Comparison of ENCODE assay signal across 8 mouse cellular contexts in the genomic region with DNA sequence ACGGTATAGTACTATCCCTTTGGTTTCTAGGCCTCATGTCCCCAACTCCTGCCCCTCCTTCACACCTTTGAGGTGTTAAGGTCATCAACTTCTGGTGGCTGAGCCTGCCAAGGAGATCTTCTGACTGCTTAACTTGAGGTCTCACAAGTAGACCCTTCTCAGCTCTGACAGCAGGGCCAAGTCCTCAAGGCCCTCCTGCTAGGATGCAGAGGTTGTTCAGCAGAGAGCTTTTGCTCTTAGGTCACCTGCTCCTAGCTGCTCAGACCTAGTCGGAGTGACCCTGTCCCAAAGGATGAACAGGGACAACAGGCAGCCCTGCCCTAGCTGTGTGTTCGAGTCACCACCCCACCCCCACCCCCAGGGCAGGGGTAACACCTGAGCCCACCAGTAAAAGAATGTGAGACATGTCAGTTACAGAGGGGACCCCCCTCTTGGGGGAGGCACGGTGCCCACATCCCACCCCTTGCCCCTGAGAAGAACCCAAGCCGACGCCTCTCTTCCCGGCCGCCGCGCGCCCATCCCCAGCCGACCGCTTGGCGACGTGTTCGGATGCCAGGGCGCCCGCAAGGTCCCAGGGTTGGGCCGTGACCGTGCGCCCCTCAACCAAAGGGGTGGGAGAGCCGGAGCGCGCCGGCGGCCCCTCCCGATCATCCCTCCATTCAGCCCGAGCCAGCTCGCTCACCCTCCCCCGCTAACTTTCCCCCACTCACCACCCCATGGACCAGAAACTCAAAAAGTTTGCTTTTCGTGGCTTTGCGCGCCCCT. TPM values are rescaled to one million over a fixed set of nuclear protein-coding genes. Genes with fewer than 3 reads are reported as not detected.
DNase-seq lines count a peak whose midpoint lies in the region; ATAC-seq and TF ChIP-seq lines count a peak whose summit lies in the region.

No protein-coding gene starts in this region.

- peak overlapping the region; percentile 62 for H3K4me3 ChIP-seq in kidney, adult 2 months (ENCODE audit: insufficient read depth, low read depth, low read length)
- peak overlapping the region; percentile 61 to 67 for H3K4me3 ChIP-seq in ES-E14 (ENCODE audit: insufficient read depth in 1 of 2, low read depth in 1 of 2, low read length in 2 of 2, poor library complexity in 1 of 2, severe bottlenecking in 1 of 2)
- peak overlapping the region; percentile 67 for H3K4me3 ChIP-seq in forebrain, embryonic 11.5 days (ENCODE audit: low read depth, low read length)
- peak overlapping the region; percentile 48 for H3K4me3 ChIP-seq in neural tube, embryonic 15.5 days (replicated peaks)

- no peaks in the 10 kb centered on the region for H3K9me3 ChIP-seq in ES-E14 (ENCODE audit: control insufficient read depth, insufficient read depth, low read depth, low read length)
- H3K9me3 ChIP-seq in forebrain, embryonic 11.5 days (ENCODE audit: control insufficient read depth, low read length) = no peaks in the 10 kb centered on the region
- no peaks in the 10 kb centered on the region for H3K9me3 ChIP-seq in neural tube, embryonic 15.5 days (replicated peaks)

- 3% methylated on average over 33 of the region's 33 CpGs for WGBS in kidney, adult 2 months
- WGBS in forebrain, embryonic 11.5 days = under 1% methylated on average over 33 of the region's 33 CpGs
- WGBS in neural tube, embryonic 15.5 days = under 1% methylated on average over 32 of the region's 33 CpGs

- TF ChIP-seq POLR2A in kidney, adult 2 months (IDR thresholded peaks at IDR 0.05; ENCODE audit: low read depth, low read length) = no peak

- no peak for TF ChIP-seq CTCF in kidney, adult 2 months (conservative IDR thresholded peaks at IDR 0.05; ENCODE audit: insufficient read depth, insufficient read length, low read depth, low read length)

- no peaks in the 10 kb centered on the region for H3K36me3 ChIP-seq in kidney, adult 2 months (ENCODE audit: control insufficient read depth, insufficient read depth, low read length)
- H3K36me3 ChIP-seq in ES-E14 (ENCODE audit: control insufficient read depth, insufficient read depth, low read length, poor library complexity, severe bottlenecking) = no peaks in the 10 kb centered on the region
- no peaks in the 10 kb centered on the region for H3K36me3 ChIP-seq in forebrain, embryonic 11.5 days (ENCODE audit: control insufficient read depth, insufficient read depth, low read length)
- H3K36me3 ChIP-seq in neural tube, embryonic 15.5 days = no peaks in the 10 kb centered on the region

- H3K27me3 ChIP-seq in kidney, adult 2 months (replicated peaks; ENCODE audit: control insufficient read depth, insufficient read depth, low read length) = no peaks in the 10 kb centered on the region
- H3K27me3 ChIP-seq in forebrain, embryonic 11.5 days (ENCODE audit: control insufficient read depth, insufficient read depth, low read length) = no peaks in the 10 kb centered on the region
- no peaks in the 10 kb centered on the region for H3K27me3 ChIP-seq in neural tube, embryonic 15.5 days (replicated peaks)

- H3K4me1 ChIP-seq in kidney, adult 2 months (ENCODE audit: control insufficient read depth, insufficient read depth, low read length) = peaks cover 17% of the 10 kb centered on the region
- H3K4me1 ChIP-seq in ES-E14 (ENCODE audit: control insufficient read depth in 2 of 2, insufficient read depth in 2 of 2, low read length in 2 of 2, poor library complexity in 1 of 2) = peaks cover 4 to 17% of the 10 kb centered on the region in 2 experiments; a peak in 3 of 4 replicates
- peaks cover 69% of the 10 kb centered on the region for H3K4me1 ChIP-seq in forebrain, embryonic 11.5 days (replicated peaks; ENCODE audit: control insufficient read depth, insufficient read depth, low read length)
- H3K4me1 ChIP-seq in neural tube, embryonic 15.5 days = peaks cover 89% of the 10 kb centered on the region

- peak overlapping the region; percentile 94 for H3K4me2 ChIP-seq in forebrain, embryonic 11.5 days (ENCODE audit: low read depth, low read length, severe bottlenecking)
- peak overlapping the region; percentile 88 for H3K4me2 ChIP-seq in neural tube, embryonic 15.5 days

- ATAC-seq in forebrain, embryonic 11.5 days (replicated peaks; ENCODE audit: low FRiP score) = no peak
- ATAC-seq in neural tube, embryonic 15.5 days (ENCODE audit: low FRiP score) = no peak

- in situ Hi-C loops in ES-E14 (cut with MboI; ENCODE audit: low sequenced_read_pairs in 2 of 2, unreplicated experiment in 2 of 2) = no loop called here

- peak overlapping the region; percentile 93 for H3K27ac ChIP-seq in kidney, adult 2 months (ENCODE audit: insufficient read depth, low read depth, low read length)
- H3K27ac ChIP-seq in ES-E14 (ENCODE audit: insufficient read depth, low read depth, low read length, poor library complexity, severe bottlenecking) = no peak overlapping the region
- H3K27ac ChIP-seq in forebrain, embryonic 11.5 days (ENCODE audit: low read depth, low read length) = peak overlapping the region; percentile 98
- peak overlapping the region; percentile 98 for H3K27ac ChIP-seq in neural tube, embryonic 15.5 days (replicated peaks)

- peak overlapping the region; percentile 68 for H3K9ac ChIP-seq in ES-E14 (ENCODE audit: insufficient read depth, low read depth, low read length, poor library complexity, severe bottlenecking)
- peak overlapping the region; percentile 84 for H3K9ac ChIP-seq in forebrain, embryonic 11.5 days (ENCODE audit: low read length)
- peak overlapping the region; percentile 82 for H3K9ac ChIP-seq in neural tube, embryonic 15.5 days (replicated peaks)

- no peak for DNase-seq in kidney, adult 2 months
- no peak for DNase-seq in kidney, adult 9 months
- DNase-seq in ES-E14 (ENCODE audit: low read depth, low spot score) = no peak
- peak; percentile 79 for DNase-seq in forebrain, embryonic 11.5 days (ENCODE audit: low spot score)
- peak; percentile 51 for DNase-seq in kidney, postnatal 14 days
- DNase-seq in spleen, adult 18-20 months = no peak
- no peak for DNase-seq in ovary, postnatal 14 days (ENCODE audit: low spot score)

TF ChIP-seq in ES-E14, 5 proteins besides CTCF, POLR2A, EP300 and RAD21:
- no peak for TF ChIP-seq MAFK (IDR thresholded peaks at IDR 0.05; ENCODE audit: insufficient read depth, low read depth, low read length)
- TF ChIP-seq HCFC1 (IDR thresholded peaks at IDR 0.05; ENCODE audit: borderline replicate concordance, insufficient read depth, low read length) = no peak
- TF ChIP-seq CHD2 (IDR thresholded peaks at IDR 0.05; ENCODE audit: low read depth, low read length) = no peak
- no peak for TF ChIP-seq ZC3H11A (IDR thresholded peaks at IDR 0.05; ENCODE audit: borderline replicate concordance, low read depth, low read length)
- TF ChIP-seq ZNF384 (IDR thresholded peaks at IDR 0.05; ENCODE audit: low read depth, low read length) = no peak

RNA-seq across cellular contexts. Expression of gene Chpf2, which starts 14.7 kb away (rescaled TPM):
- polyA plus RNA-seq in kidney, adult 2 months (2012; rRNA removed) = 20.2 and 27.5 TPM in 2 replicates
- total RNA-seq in ES-E14 (2012; rRNA removed) = 23.0 and 23.7 TPM in 2 replicates
- polyA plus RNA-seq in forebrain, embryonic 11.5 days (2014; fragmentation: Nextera tagmentation; extraction: Ambion mirVana) = 11.4 and 11.5 TPM in 2 replicates
- 19.3 and 21.2 TPM in 2 replicates for polyA plus RNA-seq in neural tube, embryonic 15.5 days (2015; fragmentation: Nextera tagmentation; extraction: Ambion mirVana)

RNA-seq across cellular contexts. Expression of gene Smarcd3, which starts 23.0 kb away (rescaled TPM):
- 12.4 and 15.9 TPM in 2 replicates for polyA plus RNA-seq in kidney, adult 2 months (2012; rRNA removed)
- 4.9 and 8.5 TPM in 2 replicates for total RNA-seq in ES-E14 (2012; rRNA removed)
- 76.0 and 93.8 TPM in 2 replicates for polyA plus RNA-seq in forebrain, embryonic 11.5 days (2014; fragmentation: Nextera tagmentation; extraction: Ambion mirVana)
- polyA plus RNA-seq in neural tube, embryonic 15.5 days (2015; fragmentation: Nextera tagmentation; extraction: Ambion mirVana) = 111 and 135 TPM in 2 replicates

RNA-seq across cellular contexts. Expression of gene Abcf2, which starts 24.0 kb away (rescaled TPM):
- 40.2 and 47.6 TPM in 2 replicates for polyA plus RNA-seq in kidney, adult 2 months (2012; rRNA removed)
- total RNA-seq in ES-E14 (2012; rRNA removed) = 139 and 171 TPM in 2 replicates
- polyA plus RNA-seq in forebrain, embryonic 11.5 days (2014; fragmentation: Nextera tagmentation; extraction: Ambion mirVana) = 153 and 165 TPM in 2 replicates
- polyA plus RNA-seq in neural tube, embryonic 15.5 days (2015; fragmentation: Nextera tagmentation; extraction: Ambion mirVana) = 82.8 and 93.1 TPM in 2 replicates

RNA-seq across cellular contexts. Expression of gene 4931409K22Rik, which starts 44.6 kb away (rescaled TPM):
- polyA plus RNA-seq in kidney, adult 2 months (2012; rRNA removed) = 0.10 and 0.14 TPM in 2 replicates
- total RNA-seq in ES-E14 (2012; rRNA removed) = 0.13 and 0.21 TPM in 2 replicates
- polyA plus RNA-seq in forebrain, embryonic 11.5 days (2014; fragmentation: Nextera tagmentation; extraction: Ambion mirVana) = 0.20 TPM in 1 of 2 replicates, not detected in the other
- polyA plus RNA-seq in neural tube, embryonic 15.5 days (2015; fragmentation: Nextera tagmentation; extraction: Ambion mirVana) = 0.24 and 0.26 TPM in 2 replicates

Comparison
In these comparisons a context has a peak if more than half of its experiments do, and no peak if none do; other contexts are left out.
1. DNase-seq: peak in forebrain, embryonic 11.5 days (single experiment) and kidney, postnatal 14 days (single experiment); none in kidney, adult 2 months (single experiment), kidney, adult 9 months (single experiment), ES-E14 (single experiment), spleen, adult 18-20 months (0 of 2) and ovary, postnatal 14 days (single experiment).
2. Peak in every context shown above with its lines, with median percentiles within 50 percentile points of each other: H3K4me3 ChIP-seq and H3K9ac ChIP-seq.